Mouse (Mus musculus) cerebellum, adult 9-10 months (tissue): ENCODE results near the gene Ralgapa1.
"Not testable (repeated sequence)": the region's sequence is repeated elsewhere in the genome, so short reads cannot be mapped to it uniquely, and the experiment has no call there.

Experiments used
- DNase-seq: peaks from one replicate; pipeline ENCODE4 v3.0.0; 2022

The Ralgapa1 gene

DNA sequence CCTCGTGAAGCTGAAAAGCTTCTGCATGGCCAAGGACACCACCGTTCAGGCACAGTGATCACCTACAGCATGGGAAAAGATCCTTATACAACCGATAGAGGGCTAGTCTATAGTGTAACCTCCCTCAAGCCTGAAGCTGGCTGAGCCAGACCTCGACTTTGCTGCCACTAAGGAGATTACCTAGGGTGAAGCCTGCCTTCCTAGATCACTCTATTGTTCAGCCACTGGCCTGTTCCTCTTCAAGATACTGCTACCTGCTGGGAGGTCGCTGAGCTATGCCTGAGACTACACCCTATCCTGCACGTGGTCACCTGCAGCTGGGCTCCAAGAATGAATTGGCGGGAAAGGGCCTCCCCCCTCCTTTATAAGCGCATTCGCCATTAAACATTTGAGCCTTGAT, 234.0 kb downstream of the Ralgapa1 start:
- not testable (repeated sequence) for DNase-seq

DNA sequence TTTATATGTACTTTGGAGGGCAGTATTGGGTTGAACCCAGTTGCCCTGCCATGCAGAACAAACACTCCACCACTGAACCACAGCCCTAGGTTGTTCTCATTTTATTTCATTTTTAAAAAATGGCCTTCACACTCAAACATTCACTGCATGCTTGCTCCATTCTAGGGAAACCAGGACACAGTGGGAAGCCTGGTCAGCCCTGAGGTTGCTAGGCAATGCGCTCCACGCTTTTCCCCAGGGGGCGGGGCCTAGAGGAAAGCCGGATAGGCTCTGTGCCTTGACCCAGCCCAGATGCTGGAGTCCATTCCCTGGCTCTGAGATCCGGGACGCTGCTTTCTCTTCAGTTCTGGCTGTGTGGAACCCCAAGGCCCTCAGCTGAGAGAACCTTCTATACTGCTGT, 247.2 kb downstream of the Ralgapa1 start:
- no peak for DNase-seq

GRCm38 (mm10) chr12:55573089-55573488, 247.9 kb downstream of the Ralgapa1 start:
- DNase-seq: no peak

GRCm38 (mm10) chr12:55571661-55572060, 249.3 kb downstream of the Ralgapa1 start:
- DNase-seq: no peak

- no peak for DNase-seq
These were observed 249.8 kb downstream of the Ralgapa1 start for GRCm38 (mm10) chr12:55571181-55571580.

DNA sequence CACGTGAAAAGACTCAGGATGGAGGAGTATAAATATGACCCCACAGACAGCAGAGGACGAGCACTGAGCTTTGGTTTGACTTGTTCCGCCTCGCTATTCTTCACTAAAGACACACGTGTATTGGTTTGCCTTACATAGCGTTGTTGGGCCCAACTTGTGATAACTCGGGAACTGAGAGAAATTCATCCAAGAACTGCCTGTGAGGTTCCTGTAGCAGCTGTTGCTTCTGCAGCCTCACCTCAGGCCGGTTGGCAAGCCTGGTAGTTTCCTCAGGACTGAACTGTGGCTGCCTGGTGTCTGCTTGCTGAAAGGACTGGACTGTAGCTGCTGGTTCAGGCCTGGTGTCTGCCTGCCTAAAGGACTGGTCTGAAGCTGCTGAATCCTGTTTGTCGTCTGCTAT, 250.3 kb downstream of the Ralgapa1 start:
- no peak for DNase-seq

DNA sequence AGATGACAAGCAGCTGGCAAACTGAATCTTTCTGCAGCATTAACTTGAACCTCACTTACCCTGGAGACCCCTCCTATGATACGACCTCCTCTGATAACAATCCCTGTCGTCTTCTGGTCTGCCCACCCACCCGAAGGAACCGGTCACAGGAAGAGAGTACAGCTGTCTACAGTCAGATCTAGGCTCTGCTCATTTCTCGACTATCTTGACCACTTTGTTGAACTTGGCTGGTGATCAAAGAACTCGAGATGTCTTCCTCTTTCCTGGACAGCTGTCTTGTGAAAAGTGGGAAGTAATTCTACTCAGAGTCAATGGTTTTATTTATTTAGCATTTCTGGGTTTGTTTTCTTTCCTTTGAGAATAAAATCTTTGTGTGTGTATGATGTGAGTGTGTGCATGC, 251.3 kb downstream of the Ralgapa1 start:
- DNase-seq: no peak

- no peak for DNase-seq
These were observed 252.5 kb downstream of the Ralgapa1 start for GRCm38 (mm10) chr12:55568466-55568865.

- DNase-seq: no peak
These were observed 254.1 kb downstream of the Ralgapa1 start for GRCm38 (mm10) chr12:55566837-55567236.

DNA sequence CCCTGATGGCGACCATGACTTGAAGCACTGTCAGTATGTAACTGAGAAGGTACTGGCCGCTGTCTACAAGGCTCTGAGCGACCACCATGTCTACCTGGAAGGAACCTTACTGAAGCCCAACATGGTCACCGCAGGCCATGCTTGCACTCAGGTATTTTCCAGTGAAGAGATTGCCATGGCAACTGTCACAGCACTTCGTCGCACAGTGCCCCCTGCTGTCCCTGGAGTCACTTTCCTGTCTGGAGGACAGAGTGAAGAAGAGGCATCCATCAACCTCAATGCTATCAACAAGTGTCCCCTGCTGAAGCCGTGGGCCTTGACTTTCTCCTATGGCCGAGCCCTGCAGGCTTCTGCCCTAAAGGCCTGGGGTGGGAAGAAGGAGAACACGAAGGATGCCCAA, 255.1 kb downstream of the Ralgapa1 start:
- DNase-seq: no peak

- DNase-seq: no peak
These were observed 255.8 kb downstream of the Ralgapa1 start, which contains the start of gene Aldoart2 for GRCm38 (mm10) chr12:55565206-55565605. Aldoart2 (plus strand) TSS chr12:55565239.

GRCm38 (mm10) chr12:55564187-55564963, 256.6 kb downstream of the Ralgapa1 start:
- DNase-seq: no peak

DNA sequence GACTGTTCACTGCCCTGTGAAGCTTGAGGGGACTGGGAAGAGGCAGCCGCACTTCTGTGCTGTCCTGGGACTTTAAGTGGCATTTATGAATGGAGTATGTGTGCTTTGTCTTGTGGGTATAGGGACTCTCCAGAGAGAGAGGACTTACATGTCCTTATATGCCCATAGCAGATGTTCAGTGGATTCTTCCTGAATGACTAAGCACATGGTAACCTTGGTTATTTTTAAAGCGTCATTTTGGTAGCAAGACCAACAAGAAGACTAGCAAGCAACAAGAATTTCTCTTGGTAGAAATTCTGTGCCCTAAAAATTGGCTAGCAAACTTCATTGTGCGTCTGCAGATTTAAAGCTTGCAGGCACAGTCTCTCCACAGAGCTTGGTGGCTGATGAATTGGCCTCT, 257.2 kb downstream of the Ralgapa1 start:
- no peak for DNase-seq

DNA sequence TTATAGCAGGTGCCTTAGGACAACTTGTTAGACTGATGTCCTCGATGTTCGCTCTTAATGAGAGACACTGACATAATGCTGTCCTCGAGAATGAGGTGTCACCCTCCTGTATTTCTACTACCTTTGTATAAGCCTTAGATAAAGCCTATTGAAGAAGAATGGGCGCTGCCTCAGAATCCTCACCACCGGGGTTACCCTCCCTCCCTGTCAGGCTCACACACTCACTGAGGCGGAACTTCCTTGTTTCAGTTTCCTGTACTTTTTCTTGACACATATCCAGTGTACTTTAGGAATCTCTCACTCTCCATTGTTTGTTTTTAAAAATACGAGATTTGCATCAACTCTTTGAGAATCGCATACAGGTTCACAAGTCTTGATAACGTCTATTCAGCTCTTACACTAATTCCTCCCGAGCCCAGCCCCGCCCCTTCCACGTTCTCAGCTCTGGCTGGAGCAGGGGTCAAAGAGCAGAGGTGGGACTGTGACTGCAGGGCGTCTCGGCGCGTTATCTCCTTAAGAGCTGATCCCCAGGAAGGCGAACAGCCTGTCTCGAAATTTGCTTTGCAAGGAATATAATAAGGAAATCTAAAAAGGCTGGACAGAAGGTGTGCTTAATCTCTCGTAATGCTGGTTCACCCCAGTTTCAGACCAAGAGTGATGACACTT, 260.8 kb downstream of the Ralgapa1 start:
- DNase-seq: no peak

DNA sequence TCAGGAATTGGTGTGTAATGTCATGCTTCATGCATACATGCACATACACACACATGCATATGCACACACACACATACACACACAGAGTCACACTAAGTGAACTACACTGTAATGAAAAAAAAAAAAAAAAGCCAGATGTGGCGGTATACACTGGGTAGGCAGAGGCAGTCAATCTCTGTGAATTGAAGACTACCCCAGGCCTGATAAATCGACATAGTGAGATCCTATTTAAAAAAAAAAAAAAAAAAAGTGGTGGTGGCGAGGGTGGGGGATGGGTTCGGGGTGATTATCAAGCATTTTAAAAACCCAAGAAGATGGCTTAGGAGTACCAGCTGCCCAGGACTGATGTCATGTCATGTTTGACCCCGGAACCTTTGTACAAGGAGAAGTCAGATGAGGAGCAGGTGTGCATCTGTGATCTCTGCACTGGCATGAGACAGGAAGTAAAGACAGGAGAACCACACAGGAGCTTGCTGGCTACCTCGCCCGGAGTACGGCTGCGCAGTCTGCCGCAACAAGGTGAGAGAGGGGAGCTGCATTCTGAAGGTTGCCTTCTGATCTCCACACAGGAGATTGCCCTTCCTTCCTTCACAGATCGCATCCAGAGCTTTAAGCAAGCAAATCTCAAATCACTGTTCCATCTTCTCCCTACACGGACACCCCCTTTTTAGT, 261.6 kb downstream of the Ralgapa1 start:
- no peak for DNase-seq

DNA sequence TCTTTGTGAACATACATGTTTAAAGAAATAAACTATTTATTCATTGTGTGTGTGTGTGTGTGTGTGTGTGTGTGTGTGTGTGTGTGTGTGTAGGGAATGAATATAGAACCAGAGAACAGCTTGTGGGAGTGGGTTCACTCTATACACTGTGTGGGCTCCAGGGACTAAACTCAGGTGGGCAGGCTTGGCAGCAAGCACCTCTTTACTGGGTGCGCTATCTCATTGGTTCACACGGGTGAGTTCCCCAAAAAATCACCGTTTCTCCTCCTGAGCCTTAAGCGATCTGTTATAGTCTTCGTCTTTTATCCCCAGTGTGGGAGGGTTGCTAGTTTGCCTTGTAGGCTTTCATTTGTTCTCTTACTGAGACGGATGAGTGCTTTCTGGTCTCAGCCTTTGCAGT, 263.1 kb downstream of the Ralgapa1 start:
- DNase-seq: no peak

- not testable (repeated sequence) for DNase-seq
These were observed 266.1 kb downstream of the Ralgapa1 start for GRCm38 (mm10) chr12:55554901-55555300.
